Mouse (Mus musculus): ENCODE measurements around the gene Slc25a41. TPM values are rescaled to one million over a fixed set of nuclear protein-coding genes. Genes with fewer than 3 reads are reported as not detected.

The Slc25a41 gene
- polyA plus RNA-seq, 1 experiment from 2014 or later: not detected

- peak overlapping the region; percentile 10 for H3K4me3 ChIP-seq (replicated peaks; ENCODE audit: low read length)
- no peak for ATAC-seq
Observed at GRCm38 (mm10) chr17:57070272-57070671, 28.8 kb upstream of the Slc25a41 start.

GRCm38 (mm10) chr17:57066908-57067307 is 25.5 kb upstream of the Slc25a41 start:
- H3K9me3 ChIP-seq (ENCODE audit: control insufficient read depth, low read length): no peaks in the 10 kb centered on the region

More at GRCm38 (mm10) chr17:57070272-57070671, 28.8 kb upstream of the Slc25a41 start:
- H3K27me3 ChIP-seq (replicated peaks; ENCODE audit: control insufficient read depth, insufficient read depth, low read length): no peaks in the 10 kb centered on the region
- H3K9ac ChIP-seq (replicated peaks; ENCODE audit: low read depth, low read length): no peak overlapping the region
- 13% methylated on average over 9 of the region's 9 CpGs for WGBS
- H3K9me3 ChIP-seq (ENCODE audit: control insufficient read depth, low read length): no peaks in the 10 kb centered on the region
- 0 out of 2 replicates have a peak, but pooled peaks cover 3% of the 10 kb centered on the region for H3K4me1 ChIP-seq (replicated peaks; ENCODE audit: control insufficient read depth, insufficient read depth, low read length)
- H3K4me2 ChIP-seq (ENCODE audit: low read length): peak overlapping the region; percentile 20
- H3K36me3 ChIP-seq (ENCODE audit: control insufficient read depth, insufficient read depth): no peaks in the 10 kb centered on the region
- no peak overlapping the region for H3K27ac ChIP-seq (ENCODE audit: low read length)

GRCm38 (mm10) chr17:57063031-57063430 is 21.6 kb upstream of the Slc25a41 start:
- Histone ChIP-seq H3K27me3 (replicated peaks; ENCODE audit: control insufficient read depth, insufficient read depth, low read length) (peaks cover 24% of the 10 kb centered on the region), H3K27ac (ENCODE audit: low read length) (no peak overlapping the region), H3K9me3 (ENCODE audit: control insufficient read depth, low read length) (no peaks in the 10 kb centered on the region), H3K4me1 (replicated peaks; ENCODE audit: control insufficient read depth, insufficient read depth, low read length) (peaks cover 21% of the 10 kb centered on the region), H3K36me3 (ENCODE audit: control insufficient read depth, insufficient read depth) (no peaks in the 10 kb centered on the region), H3K4me2 (ENCODE audit: low read length) (no peak overlapping the region), H3K9ac (replicated peaks; ENCODE audit: low read depth, low read length) (no peak overlapping the region), H3K4me3 (replicated peaks; ENCODE audit: low read length) (no peak overlapping the region)
- ATAC-seq: no peak
- 9% methylated on average over 8 of the region's 8 CpGs for WGBS

More at GRCm38 (mm10) chr17:57066908-57067307, 25.5 kb upstream of the Slc25a41 start:
- Histone ChIP-seq H3K4me2 (ENCODE audit: low read length) (no peak overlapping the region), H3K36me3 (ENCODE audit: control insufficient read depth, insufficient read depth) (no peaks in the 10 kb centered on the region), H3K4me3 (replicated peaks; ENCODE audit: low read length) (no peak overlapping the region), H3K27me3 (replicated peaks; ENCODE audit: control insufficient read depth, insufficient read depth, low read length) (peaks cover 16% of the 10 kb centered on the region), H3K9ac (replicated peaks; ENCODE audit: low read depth, low read length) (no peak overlapping the region), H3K4me1 (replicated peaks; ENCODE audit: control insufficient read depth, insufficient read depth, low read length) (peaks cover 6% of the 10 kb centered on the region), H3K27ac (ENCODE audit: low read length) (no peak overlapping the region)
- ATAC-seq: no peak
- WGBS: 59% methylated on average over 5 of the region's 5 CpGs

GRCm38 (mm10) chr17:57062548-57062947 is 21.1 kb upstream of the Slc25a41 start:
- WGBS: under 1% methylated on average over 22 of the region's 22 CpGs
- no peak for ATAC-seq
- H3K4me1 ChIP-seq (replicated peaks; ENCODE audit: control insufficient read depth, insufficient read depth, low read length): peaks cover 21% of the 10 kb centered on the region
- peak overlapping the region; percentile 48; the same call in 1 of the 2 replicates for H3K4me2 ChIP-seq (ENCODE audit: low read length)
- H3K27me3 ChIP-seq (replicated peaks; ENCODE audit: control insufficient read depth, insufficient read depth, low read length): peaks cover 24% of the 10 kb centered on the region
- H3K4me3 ChIP-seq (replicated peaks; ENCODE audit: low read length): peak overlapping the region; percentile 34
- no peak overlapping the region for H3K9ac ChIP-seq (replicated peaks; ENCODE audit: low read depth, low read length)
- no peaks in the 10 kb centered on the region for H3K9me3 ChIP-seq (ENCODE audit: control insufficient read depth, low read length)
- no peaks in the 10 kb centered on the region for H3K36me3 ChIP-seq (ENCODE audit: control insufficient read depth, insufficient read depth)
- no peak overlapping the region for H3K27ac ChIP-seq (ENCODE audit: low read length)

GRCm38 (mm10) chr17:57062011-57062521 is 20.6 kb upstream of the Slc25a41 start:
- H3K9me3 ChIP-seq (ENCODE audit: control insufficient read depth, low read length): no peaks in the 10 kb centered on the region
- H3K4me2 ChIP-seq (ENCODE audit: low read length): peak overlapping the region; percentile 48
- peak overlapping the region; percentile 34 for H3K4me3 ChIP-seq (replicated peaks; ENCODE audit: low read length)
- under 1% methylated on average over 38 of the region's 39 CpGs for WGBS
- H3K27ac ChIP-seq (ENCODE audit: low read length): no peak overlapping the region
- H3K27me3 ChIP-seq (replicated peaks; ENCODE audit: control insufficient read depth, insufficient read depth, low read length): peaks cover 24% of the 10 kb centered on the region
- H3K36me3 ChIP-seq (ENCODE audit: control insufficient read depth, insufficient read depth): no peaks in the 10 kb centered on the region
- no peak overlapping the region; the same call in 1 of the 2 replicates for H3K9ac ChIP-seq (replicated peaks; ENCODE audit: low read depth, low read length)
- peaks cover 21% of the 10 kb centered on the region for H3K4me1 ChIP-seq (replicated peaks; ENCODE audit: control insufficient read depth, insufficient read depth, low read length)
- no peak for ATAC-seq

GRCm38 (mm10) chr17:57061069-57061468 is 19.6 kb upstream of the Slc25a41 start:
- Histone ChIP-seq H3K4me1 (replicated peaks; ENCODE audit: control insufficient read depth, insufficient read depth, low read length) (peaks cover 21% of the 10 kb centered on the region), H3K9ac (replicated peaks; ENCODE audit: low read depth, low read length) (no peak overlapping the region; the same call in 1 of the 2 replicates), H3K27me3 (replicated peaks; ENCODE audit: control insufficient read depth, insufficient read depth, low read length) (peaks cover 24% of the 10 kb centered on the region), H3K27ac (ENCODE audit: low read length) (no peak overlapping the region; the same call in none of the 2 replicates), H3K9me3 (ENCODE audit: control insufficient read depth, low read length) (no peaks in the 10 kb centered on the region), H3K36me3 (ENCODE audit: control insufficient read depth, insufficient read depth) (no peaks in the 10 kb centered on the region), H3K4me3 (replicated peaks; ENCODE audit: low read length) (peak overlapping the region; percentile 86), H3K4me2 (ENCODE audit: low read length) (peak overlapping the region; percentile 72)
- ATAC-seq: no peak
- 45% methylated on average over 10 of the region's 10 CpGs for WGBS

GRCm38 (mm10) chr17:57060231-57060801 is 18.9 kb upstream of the Slc25a41 start:
- peak; percentile 91 for ATAC-seq
- H3K9ac ChIP-seq (replicated peaks; ENCODE audit: low read depth, low read length): peak overlapping the region; percentile 85
- H3K4me3 ChIP-seq (replicated peaks; ENCODE audit: low read length): peak overlapping the region; percentile 86
- peaks cover 24% of the 10 kb centered on the region for H3K27me3 ChIP-seq (replicated peaks; ENCODE audit: control insufficient read depth, insufficient read depth, low read length)
- peak overlapping the region; percentile 95 for H3K27ac ChIP-seq (ENCODE audit: low read length)
- H3K4me1 ChIP-seq (replicated peaks; ENCODE audit: control insufficient read depth, insufficient read depth, low read length): peaks cover 21% of the 10 kb centered on the region
- H3K9me3 ChIP-seq (ENCODE audit: control insufficient read depth, low read length): no peaks in the 10 kb centered on the region
- under 1% methylated on average over 44 of the region's 44 CpGs for WGBS
- no peaks in the 10 kb centered on the region for H3K36me3 ChIP-seq (ENCODE audit: control insufficient read depth, insufficient read depth)
- peak overlapping the region; percentile 72 for H3K4me2 ChIP-seq (ENCODE audit: low read length)

- Histone ChIP-seq H3K4me1 (replicated peaks; ENCODE audit: control insufficient read depth, insufficient read depth, low read length) (peaks cover 21% of the 10 kb centered on the region), H3K9me3 (ENCODE audit: control insufficient read depth, low read length) (no peaks in the 10 kb centered on the region)
- WGBS: under 1% methylated on average over 23 of the region's 45 CpGs
Observed at GRCm38 (mm10) chr17:57059486-57059977, 18.1 kb upstream of the Slc25a41 start, which contains the start of gene Slc25a23. Slc25a23 (minus strand) TSS chr17:57059863.

GRCm38 (mm10) chr17:57058891-57059485 is 17.5 kb upstream of the Slc25a41 start, which contains the start of gene Crb3:
Crb3 (plus strand) TSS chr17:57059105.
- ATAC-seq: no peak; the same call in 1 of the 2 replicates
- 0 out of 2 replicates have a peak, but pooled peaks cover 3% of the 10 kb centered on the region for H3K36me3 ChIP-seq (ENCODE audit: control insufficient read depth, insufficient read depth)
- H3K27me3 ChIP-seq (replicated peaks; ENCODE audit: control insufficient read depth, insufficient read depth, low read length): peaks cover 24% of the 10 kb centered on the region
- H3K9me3 ChIP-seq (ENCODE audit: control insufficient read depth, low read length): no peaks in the 10 kb centered on the region
- H3K4me2 ChIP-seq (ENCODE audit: low read length): peak within 1 kb of the TSS; percentile 72
- H3K9ac ChIP-seq (replicated peaks; ENCODE audit: low read depth, low read length): peak within 1 kb of the TSS; percentile 85
- peaks cover 21% of the 10 kb centered on the region for H3K4me1 ChIP-seq (replicated peaks; ENCODE audit: control insufficient read depth, insufficient read depth, low read length)
- H3K4me3 ChIP-seq (replicated peaks; ENCODE audit: low read length): peak within 1 kb of the TSS; percentile 86
- peak within 1 kb of the TSS; percentile 95 for H3K27ac ChIP-seq (ENCODE audit: low read length)
- WGBS: under 1% methylated on average over 20 of the region's 22 CpGs

More at GRCm38 (mm10) chr17:57059486-57059977, 18.1 kb upstream of the Slc25a41 start, which contains the start of gene Slc25a23:
- H3K36me3 ChIP-seq (ENCODE audit: control insufficient read depth, insufficient read depth): 0 out of 2 replicates have a peak, but pooled peaks cover 3% of the 10 kb centered on the region
- H3K27me3 ChIP-seq (replicated peaks; ENCODE audit: control insufficient read depth, insufficient read depth, low read length): peaks cover 24% of the 10 kb centered on the region
- H3K9ac ChIP-seq (replicated peaks; ENCODE audit: low read depth, low read length): peak within 1 kb of the TSS; percentile 85
- H3K4me2 ChIP-seq (ENCODE audit: low read length): peak within 1 kb of the TSS; percentile 72
- peak within 1 kb of the TSS; percentile 95 for H3K27ac ChIP-seq (ENCODE audit: low read length)
- peak; percentile 83 for ATAC-seq
- H3K4me3 ChIP-seq (replicated peaks; ENCODE audit: low read length): peak within 1 kb of the TSS; percentile 86
